Mouse (Mus musculus) olfactory bulb, adult 2 months (tissue): ENCODE measurements around the gene Vpreb3. TPM values are rescaled to one million over a fixed set of nuclear protein-coding genes. Genes with fewer than 3 reads are reported as not detected.

ENCODE experiments used
- H3K27ac ChIP-seq: fragments of 200-500 bp; 2 replicates; pipeline ENCODE4 v1.5.1; 2012; ENCODE audit warnings: low read depth, low read length; ENCODE audit not compliant: insufficient read depth
- H3K4me1 ChIP-seq: fragments of 200-500 bp; 2 replicates; pipeline ENCODE4 v1.6.1; 2012; ENCODE audit warnings: low read length; ENCODE audit not compliant: control insufficient read depth, insufficient read depth
- H3K4me3 ChIP-seq: fragments of 200-500 bp; 2 replicates; pipeline ENCODE4 v1.5.1; 2012; ENCODE audit warnings: mild to moderate bottlenecking, low read depth, low read length, moderate library complexity; ENCODE audit not compliant: insufficient read depth
- CTCF ChIP-seq: fragments of 200-500 bp; IDR thresholded peaks from 2 replicates; pipeline ENCODE4 v1.5.1; 2012; ENCODE audit warnings: low read depth, mild to moderate bottlenecking, low read length, moderate library complexity; ENCODE audit not compliant: insufficient read depth
- POLR2A ChIP-seq: fragments of 200-500 bp; IDR thresholded peaks from 2 replicates; pipeline ENCODE4 v1.6.1; 2012; ENCODE audit warnings: mild to moderate bottlenecking, low read depth, low read length, moderate library complexity; ENCODE audit not compliant: insufficient read depth
- WGBS: fragments of 180-500 bp; shearing (Covaris S2); methylation state at CpG from one replicate; pipeline ENCODE4 v1.1.7; 2018; 5-methylcytosine and 5-hydroxymethylcytosine counted together
- polyA plus RNA-seq: library from polyadenylated mRNA; stranded (reverse); fragments of >200 nt; gene quantifications from 2 replicates; pipeline ENCODE4 v1.2.4, GENCODE M21; 2012; ENCODE audit warnings: low replicate concordance; ENCODE audit not compliant: missing spikeins, insufficient read depth, insufficient read length

The Vpreb3 gene
- polyA plus RNA-seq, 1 experiment = not detected

- 92% methylated on average over 4 of the region's 4 CpGs for WGBS
- TF ChIP-seq CTCF (no peak), POLR2A (no peak)
Observed at GRCm38 (mm10) chr10:75906882-75907281, 36.0 kb upstream of the Vpreb3 start.

GRCm38 (mm10) chr10:75910698-75911097, 32.2 kb upstream of the Vpreb3 start:
- H3K4me3 ChIP-seq = no peak overlapping the region
- 85% methylated on average over 2 of the region's 2 CpGs for WGBS
- no peak for TF ChIP-seq CTCF
- TF ChIP-seq POLR2A = no peak
- no peak overlapping the region for H3K27ac ChIP-seq
- peaks cover 5% of the 10 kb centered on the region; the same call in 1 of the 2 replicates for H3K4me1 ChIP-seq

More at GRCm38 (mm10) chr10:75906882-75907281, 36.0 kb upstream of the Vpreb3 start:
- no peak overlapping the region for H3K4me3 ChIP-seq
- H3K27ac ChIP-seq = no peak overlapping the region
- no peaks in the 10 kb centered on the region for H3K4me1 ChIP-seq

GRCm38 (mm10) chr10:75913013-75913589, 29.8 kb upstream of the Vpreb3 start:
- no peak for TF ChIP-seq CTCF
- TF ChIP-seq POLR2A = no peak
- WGBS = 70% methylated on average over 6 of the region's 6 CpGs
- Histone ChIP-seq H3K27ac (no peak overlapping the region), H3K4me1 (peaks cover 11% of the 10 kb centered on the region; the same call in 1 of the 2 replicates), H3K4me3 (no peak overlapping the region)

DNA sequence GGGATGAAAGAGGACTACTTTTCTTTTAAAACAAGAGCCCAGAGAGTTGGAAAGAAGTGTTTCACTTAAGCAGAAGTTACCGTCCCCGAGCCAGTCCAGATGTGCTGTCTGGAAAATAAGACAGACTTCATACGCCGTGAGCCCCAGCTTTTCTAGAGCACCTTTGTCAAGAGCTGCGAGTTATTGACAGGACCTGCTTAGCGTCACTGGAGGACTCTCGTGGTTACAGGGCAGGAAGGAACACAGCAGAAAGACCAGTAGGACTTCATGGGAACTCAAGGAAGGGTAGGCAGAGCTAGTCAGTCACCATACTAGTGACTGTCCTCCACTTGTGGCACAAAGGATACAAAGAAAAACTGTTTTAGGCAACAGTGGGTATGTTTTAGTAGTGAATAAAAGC, 27.3 kb upstream of the Vpreb3 start:
- TF ChIP-seq POLR2A = no peak
- no peak for TF ChIP-seq CTCF
- no peak overlapping the region for H3K27ac ChIP-seq
- no peak overlapping the region for H3K4me3 ChIP-seq
- 78% methylated on average over 7 of the region's 7 CpGs for WGBS
- H3K4me1 ChIP-seq = peaks cover 21% of the 10 kb centered on the region

- H3K4me3 ChIP-seq = no peak overlapping the region
- TF ChIP-seq CTCF = no peak
- TF ChIP-seq POLR2A = no peak
- H3K27ac ChIP-seq = no peak overlapping the region
- peaks cover 23% of the 10 kb centered on the region for H3K4me1 ChIP-seq
- WGBS = 79% methylated on average over 8 of the region's 8 CpGs
Observed at GRCm38 (mm10) chr10:75916840-75917239, 26.0 kb upstream of the Vpreb3 start.

GRCm38 (mm10) chr10:75919026-75919425, 23.8 kb upstream of the Vpreb3 start:
- H3K4me3 ChIP-seq = no peak overlapping the region
- 79% methylated on average over 5 of the region's 5 CpGs for WGBS
- no peak overlapping the region for H3K27ac ChIP-seq
- TF ChIP-seq POLR2A (no peak), CTCF (no peak)
- peaks cover 26% of the 10 kb centered on the region for H3K4me1 ChIP-seq

- Histone ChIP-seq H3K27ac (peak within 1 kb of the TSS; percentile 88), H3K4me3 (peak within 1 kb of the TSS; percentile 63), H3K4me1 (peaks cover 18% of the 10 kb centered on the region)
- under 1% methylated on average over 76 of the region's 76 CpGs for WGBS
- TF ChIP-seq POLR2A = peak; percentile 92
- no peak for TF ChIP-seq CTCF
Observed at GRCm38 (mm10) chr10:75921026-75921725, 21.7 kb upstream of the Vpreb3 start, which contains the start of gene Smarcb1. Smarcb1 (minus strand) TSS chr10:75921617.

DNA sequence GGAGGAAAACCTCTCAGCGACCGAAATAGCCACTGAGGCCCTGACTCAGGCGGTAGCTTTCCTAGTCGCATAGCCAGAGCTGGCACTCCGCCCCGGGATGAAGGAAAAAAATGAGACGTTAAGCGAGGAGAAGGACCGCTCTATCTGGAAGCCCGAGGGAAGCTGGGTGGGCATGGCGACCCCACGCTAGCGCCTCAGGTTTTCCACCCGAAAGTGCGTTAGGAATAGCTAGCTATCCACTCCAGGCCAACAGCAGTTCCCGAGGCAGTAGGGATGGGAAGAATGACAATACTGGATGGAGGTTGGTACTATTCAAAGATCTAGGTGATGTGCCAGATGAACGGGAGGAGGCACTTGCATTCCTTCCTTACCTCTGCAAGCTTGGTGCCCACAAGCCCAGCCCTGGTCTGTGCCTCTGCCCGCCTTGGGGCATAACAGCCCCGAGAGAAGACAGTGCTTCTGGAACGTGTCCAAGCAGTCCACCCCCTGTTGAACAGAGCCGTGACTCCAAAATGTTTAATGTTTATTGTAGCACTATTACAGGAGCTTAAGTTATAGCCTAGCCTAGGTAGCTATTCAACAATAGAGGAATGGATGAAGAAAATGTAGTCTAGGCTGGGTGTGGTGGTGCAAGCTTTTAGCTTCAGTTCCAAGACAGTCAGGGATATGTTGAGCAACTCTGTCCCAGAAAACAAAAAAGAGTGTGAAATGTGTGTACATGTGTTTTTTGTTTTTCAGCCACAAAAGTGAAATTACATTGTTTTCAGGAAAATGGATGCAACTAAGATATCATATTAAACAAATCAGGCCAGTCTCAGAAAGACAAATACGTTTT, 20.9 kb upstream of the Vpreb3 start:
- 3% methylated on average over 22 of the region's 22 CpGs for WGBS
- H3K4me1 ChIP-seq = peaks cover 14% of the 10 kb centered on the region
- no peak for TF ChIP-seq CTCF
- TF ChIP-seq POLR2A = peak; percentile 23
- H3K27ac ChIP-seq = peak overlapping the region; percentile 88
- peak overlapping the region; percentile 63 for H3K4me3 ChIP-seq
